Mouse (Mus musculus) adrenal gland, postnatal 10 days (tissue): ENCODE measurements at regions not wholly inside any gene's neighbourhood (a gene's known extent, or its start where the extent isn't known, plus 50 kb on each side); places are given as distances from the start of the nearest gene placed in this dataset.

Source experiments
- DNase-seq: peaks from one replicate; pipeline ENCODE4 v3.0.0; 2021; ENCODE audit warnings: mixed read lengths

- no peak for DNase-seq
These were observed 63.5 kb upstream of the Ndst3 start for GRCm38 (mm10) chr3:123754011-123754610.

- no peak for DNase-seq
These were observed 64.3 kb upstream of the Ndst3 start for GRCm38 (mm10) chr3:123754927-123755326.

- no peak for DNase-seq
These were observed 75.4 kb upstream of the Ndst3 start for GRCm38 (mm10) chr3:123765911-123766556.

GRCm38 (mm10) chr3:123766557-123766913 is 75.9 kb upstream of the Ndst3 start:
- no peak for DNase-seq

- peak; percentile 47 for DNase-seq
These were observed 89.9 kb upstream of the Ndst3 start for GRCm38 (mm10) chr3:123780507-123780906.

GRCm38 (mm10) chr3:123781581-123781980 is 90.9 kb upstream of the Ndst3 start:
- DNase-seq: no peak

- DNase-seq: no peak
These were observed 93.5 kb upstream of the Ndst3 start for GRCm38 (mm10) chr3:123784127-123784526.

GRCm38 (mm10) chr3:123794011-123794410 is 103.4 kb upstream of the Ndst3 start:
- no peak for DNase-seq

GRCm38 (mm10) chr3:123805338-123805737 is 114.7 kb upstream of the Ndst3 start:
- no peak for DNase-seq

- DNase-seq: no peak
These were observed 115.4 kb upstream of the Ndst3 start for GRCm38 (mm10) chr3:123806050-123806449.

- no peak for DNase-seq
These were observed 115.9 kb upstream of the Ndst3 start for GRCm38 (mm10) chr3:123806546-123806945.

- no peak for DNase-seq
These were observed 119.6 kb upstream of the Ndst3 start for GRCm38 (mm10) chr3:123810018-123810942.

- DNase-seq: no peak
These were observed 120.4 kb upstream of the Ndst3 start for GRCm38 (mm10) chr3:123810943-123811499.

- no peak for DNase-seq
These were observed 138.1 kb upstream of the Ndst3 start for GRCm38 (mm10) chr3:123828790-123829189.

GRCm38 (mm10) chr3:123838385-123839170 is 147.9 kb upstream of the Ndst3 start:
- no peak for DNase-seq

- DNase-seq: no peak
These were observed 155.9 kb upstream of the Ndst3 start for GRCm38 (mm10) chr3:123846554-123846953.

GRCm38 (mm10) chr3:123848663-123849062 is 158.0 kb upstream of the Ndst3 start:
- DNase-seq: no peak

GRCm38 (mm10) chr3:123852889-123853288 is 162.2 kb upstream of the Ndst3 start:
- DNase-seq: no peak

- DNase-seq: no peak
These were observed 183.1 kb upstream of the Ndst3 start for GRCm38 (mm10) chr3:123873709-123874108.

- DNase-seq: no peak
These were observed 203.0 kb upstream of the Ndst3 start for GRCm38 (mm10) chr3:123893691-123894090.

GRCm38 (mm10) chr3:123905928-123906721 is 215.5 kb upstream of the Ndst3 start:
- peak; percentile 4 for DNase-seq
